Mouse (Mus musculus) gastrocnemius, postnatal 10 days (tissue): Measurements from ENCODE around the gene Tppp2. TPM values are rescaled to one million over a fixed set of nuclear protein-coding genes. Genes with fewer than 3 reads are reported as not detected.

Experiments used
- DNase-seq: peaks from one replicate; pipeline ENCODE4 v3.0.0; 2021; ENCODE audit warnings: mixed read lengths
- total RNA-seq, 2 experiments: library from RNA; stranded (reverse); gene quantifications; 2 replicates each; pipeline ENCODE4 v1.2.3; 2021

The Tppp2 gene
- total RNA-seq, 2 experiments from 2014 or later: not detected

GRCm38 (mm10) chr14:51960316-51960715 is 42.1 kb downstream of the Tppp2 start:
- DNase-seq: no peak

- no peak for DNase-seq
These were observed 49.2 kb downstream of the Tppp2 start for GRCm38 (mm10) chr14:51967400-51967799.

Other genes starting within 250 kb of the Tppp2 start
- not detected for gene Gm17079, start 223.0 kb upstream of the Tppp2 start, total RNA-seq
- not detected for gene Gm5800, start 201.2 kb upstream of the Tppp2 start, total RNA-seq
- not detected for gene Ang4, start 144.8 kb upstream of the Tppp2 start, total RNA-seq
- not detected for gene AY358078, start 118.4 kb upstream of the Tppp2 start, total RNA-seq
- not detected for gene Ear6, start 64.7 kb upstream of the Tppp2 start, total RNA-seq
- gene Mettl17, start 33.6 kb upstream of the Tppp2 start, total RNA-seq: 10 to 100 TPM; 11.1 to 14.9 TPM
- gene Slc39a2, start 25.5 kb upstream of the Tppp2 start, total RNA-seq: under 1 TPM; 0.45 to 0.68 TPM
- 100 to 1,000 TPM; 700 to 765 TPM for gene Ndrg2, start 4.3 kb upstream of the Tppp2 start, total RNA-seq
- gene Rnase13, start 4.3 kb downstream of the Tppp2 start, total RNA-seq: not detected
- gene Arhgef40, start 66.3 kb downstream of the Tppp2 start, total RNA-seq: 10 to 100 TPM; 40.7 to 55.7 TPM
- gene Tmem253, start 97.2 kb downstream of the Tppp2 start, total RNA-seq: 1 to 10 TPM in 1 of 2 experiments, under 1 TPM in 1; 0.85 to 1.0 TPM
- 10 to 100 TPM; 17.6 to 23.1 TPM for gene Zfp219, start 102.3 kb downstream of the Tppp2 start, total RNA-seq
- not detected for gene Olfr221, start 124.0 kb downstream of the Tppp2 start, total RNA-seq
- gene Hnrnpc, start 185.6 kb downstream of the Tppp2 start, total RNA-seq: 100 to 1,000 TPM; 108 to 122 TPM
- under 1 TPM; 0.12 to 0.56 TPM for gene Rpgrip1, start 192.3 kb downstream of the Tppp2 start, total RNA-seq